Mouse (Mus musculus): Measurements from ENCODE around the gene Ddx43.

GRCm38 (mm10) chr9:78395630-78396351 is at the start of gene Ddx43:
- TF ChIP-seq CTCF (IDR thresholded peaks at IDR 0.05; ENCODE audit: borderline replicate concordance, control insufficient read depth, extremely low read depth, insufficient read depth, low read length, poor library complexity) (0 out of 2 replicates have a peak, but pooled peaks have one; percentile 22), POLR2A (IDR thresholded peaks at IDR 0.05; ENCODE audit: control insufficient read depth, extremely low read depth, insufficient read depth, low read length, poor library complexity) (0 out of 2 replicates have a peak, but pooled peaks have one; percentile 22)
